Mouse (Mus musculus) ES-Bruce4 (cell line): ENCODE data around the gene Nectin2.
A peak's percentile ranks its signal among the peaks of the same experiment; 100 is the strongest.

ENCODE experiments used
- CTCF ChIP-seq: IDR thresholded peaks from one replicate; pipeline ENCODE4 v1.8.1; 2011; ENCODE audit warnings: low read depth, low read length
- EP300 ChIP-seq: IDR thresholded peaks from 2 replicates; pipeline ENCODE4 v1.6.1; 2011; ENCODE audit warnings: low read depth, low read length; ENCODE audit not compliant: insufficient read depth

DNA sequence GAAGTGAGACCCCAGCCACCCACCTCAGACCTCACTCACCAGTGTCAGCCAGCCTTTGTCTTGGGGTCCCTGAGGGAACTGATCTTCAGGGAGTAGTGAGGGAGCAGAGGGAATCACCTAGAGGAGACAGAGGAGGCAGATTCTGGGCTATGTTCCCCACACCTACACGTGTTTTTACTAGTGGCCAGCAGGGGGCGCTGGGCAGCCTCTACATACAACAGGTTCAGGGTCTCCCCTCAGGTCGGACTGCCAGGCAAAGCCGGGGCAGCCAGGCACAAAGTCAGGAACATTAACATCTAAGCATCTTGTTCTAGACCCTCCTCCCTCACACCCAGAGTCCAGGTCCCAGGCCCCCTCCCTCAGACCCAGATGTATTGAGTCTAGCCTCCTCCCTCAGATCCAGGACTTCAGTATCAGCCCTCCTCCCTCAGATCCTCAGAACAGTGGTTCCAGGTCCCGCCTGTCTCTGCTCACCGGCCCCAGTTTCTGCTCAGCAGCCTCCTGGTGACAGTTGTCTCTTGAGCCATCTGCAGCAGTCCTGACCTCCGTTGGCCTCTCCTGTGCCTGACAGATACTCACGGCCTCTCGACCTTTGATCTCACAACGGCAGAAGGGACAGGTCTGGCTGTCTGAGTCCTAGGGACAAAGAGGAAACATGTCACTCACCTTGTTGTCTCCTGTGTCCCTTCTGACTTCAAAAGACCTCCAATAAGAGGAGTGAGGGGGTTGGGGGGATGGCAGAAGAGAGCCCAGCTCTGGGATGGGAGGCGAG, 34.7 kb upstream of the Nectin2 start:
- TF ChIP-seq CTCF (peak; percentile 87), EP300 (no peak)
